Mouse (Mus musculus) 3T3-L1 (cell line): ENCODE results near the gene Itsn1.

Experiments used
- DNase-seq: peaks from one replicate; pipeline ENCODE4 v3.0.0-alpha.2; 2015; ENCODE audit warnings: low read depth, low spot score

Gene Itsn1

DNA sequence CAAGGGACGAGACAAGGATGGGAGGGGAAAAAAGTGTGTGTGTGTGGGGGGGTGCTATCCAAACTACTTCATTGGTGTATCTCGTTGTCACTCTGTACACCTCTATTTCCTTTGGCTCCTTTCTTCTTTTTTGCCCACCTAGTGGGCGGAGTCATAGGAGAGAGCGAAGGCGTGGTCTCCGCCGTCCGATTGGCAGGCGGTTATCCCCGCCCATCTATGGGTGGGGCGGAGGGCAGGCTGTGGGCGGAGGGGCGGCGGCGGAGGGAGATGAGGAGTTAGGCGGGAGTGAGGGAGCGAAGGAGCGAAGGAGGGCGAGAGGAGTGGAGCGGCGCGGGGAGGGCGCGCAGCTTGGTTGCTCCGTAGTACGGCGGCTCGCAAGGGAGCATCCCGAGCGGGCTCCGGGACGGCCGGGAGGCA is at the start of gene Itsn1:
Gene Itsn1 (plus strand): TSS at position 216 of the 417 bp plus-strand sequence.
- peak; percentile 99 for DNase-seq

DNA sequence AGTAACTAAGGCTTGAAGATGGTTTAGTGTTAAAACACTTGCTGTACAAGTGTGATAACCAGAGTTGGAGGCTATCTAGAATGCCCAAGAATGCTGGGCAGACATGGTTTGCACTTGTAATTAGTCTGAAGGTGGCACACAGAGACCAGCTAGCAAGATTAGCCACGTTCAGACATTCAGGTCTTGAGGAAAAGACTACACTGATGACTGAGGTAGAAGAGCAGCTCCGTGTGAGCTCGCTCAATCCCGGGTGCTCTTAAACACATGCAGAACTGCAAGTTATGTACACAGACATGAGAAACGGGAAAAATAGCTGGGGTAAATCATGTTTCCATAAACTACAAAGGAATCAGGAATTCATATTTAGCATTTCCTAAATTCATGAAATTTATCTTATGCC is 48.4 kb upstream of the Itsn1 start:
- DNase-seq, result no peak

DNA sequence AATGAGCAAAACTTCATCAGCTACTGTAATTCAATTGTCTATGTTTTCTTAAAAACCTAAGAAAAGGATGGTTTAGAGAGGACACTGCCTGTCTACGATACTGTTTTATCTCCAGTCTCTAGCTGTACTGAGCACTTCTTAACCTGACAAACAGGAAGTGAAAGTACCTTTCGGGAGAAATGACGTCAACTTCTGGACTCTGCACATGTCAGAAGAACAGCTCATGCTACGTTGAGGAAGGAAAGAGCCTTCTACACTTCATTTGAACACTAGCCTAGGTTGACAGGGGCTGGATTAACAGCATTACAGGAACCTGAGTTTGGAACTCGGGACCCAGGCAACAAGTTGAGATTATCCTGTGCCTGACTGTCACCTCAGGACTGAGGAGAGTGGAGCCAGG is 43.6 kb upstream of the Itsn1 start:
- DNase-seq, result no peak

DNA sequence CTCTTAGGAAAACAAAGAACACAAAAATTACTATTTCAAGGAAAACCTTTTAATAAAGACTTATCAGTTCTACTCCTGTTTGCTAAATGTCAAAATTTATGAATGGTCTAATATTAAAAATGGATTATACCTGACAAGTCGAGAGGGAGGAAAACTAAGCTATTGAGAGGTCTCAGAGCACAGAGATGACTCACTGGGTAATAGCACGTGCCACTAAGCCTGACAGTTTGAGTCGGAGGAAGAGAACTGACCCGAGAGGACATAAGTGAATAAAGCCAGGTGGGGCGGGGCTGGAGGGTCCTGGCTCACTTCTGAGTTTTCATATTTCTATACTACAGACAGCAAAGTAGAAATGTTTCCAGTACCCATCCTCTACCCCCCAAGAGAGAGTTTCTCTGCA is 42.7 kb upstream of the Itsn1 start:
- DNase-seq, result no peak

DNA sequence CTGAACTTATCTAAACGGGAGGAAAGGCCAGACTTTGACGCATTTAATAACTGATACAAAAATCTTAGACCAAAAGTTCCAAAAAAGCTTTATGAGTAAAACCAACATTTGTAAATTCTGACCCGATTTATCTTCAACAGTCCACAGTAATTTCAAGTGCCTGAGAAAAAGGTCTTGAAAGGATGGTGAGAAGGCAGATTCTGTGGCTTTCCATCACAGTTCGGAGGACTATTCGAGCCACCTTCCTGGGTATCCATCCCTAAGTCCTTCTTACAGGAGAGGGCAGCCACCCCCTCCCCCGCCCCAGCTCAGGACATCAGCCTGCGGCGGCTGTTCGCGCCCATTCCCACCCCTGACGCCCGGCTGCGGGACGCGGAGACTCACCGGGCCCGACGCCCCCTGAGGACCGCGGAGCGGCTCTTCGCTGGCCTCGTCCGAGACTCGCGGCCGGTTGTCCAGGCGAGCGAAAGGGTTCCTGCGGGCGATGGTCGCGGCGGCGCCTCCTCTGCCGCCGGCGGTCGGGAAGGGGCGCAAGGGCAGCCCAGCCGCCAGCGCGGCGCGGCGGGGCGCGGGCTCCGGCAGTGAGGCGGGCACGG is 41.0 kb upstream of the Itsn1 start:
- peak; percentile 36 for DNase-seq

DNA sequence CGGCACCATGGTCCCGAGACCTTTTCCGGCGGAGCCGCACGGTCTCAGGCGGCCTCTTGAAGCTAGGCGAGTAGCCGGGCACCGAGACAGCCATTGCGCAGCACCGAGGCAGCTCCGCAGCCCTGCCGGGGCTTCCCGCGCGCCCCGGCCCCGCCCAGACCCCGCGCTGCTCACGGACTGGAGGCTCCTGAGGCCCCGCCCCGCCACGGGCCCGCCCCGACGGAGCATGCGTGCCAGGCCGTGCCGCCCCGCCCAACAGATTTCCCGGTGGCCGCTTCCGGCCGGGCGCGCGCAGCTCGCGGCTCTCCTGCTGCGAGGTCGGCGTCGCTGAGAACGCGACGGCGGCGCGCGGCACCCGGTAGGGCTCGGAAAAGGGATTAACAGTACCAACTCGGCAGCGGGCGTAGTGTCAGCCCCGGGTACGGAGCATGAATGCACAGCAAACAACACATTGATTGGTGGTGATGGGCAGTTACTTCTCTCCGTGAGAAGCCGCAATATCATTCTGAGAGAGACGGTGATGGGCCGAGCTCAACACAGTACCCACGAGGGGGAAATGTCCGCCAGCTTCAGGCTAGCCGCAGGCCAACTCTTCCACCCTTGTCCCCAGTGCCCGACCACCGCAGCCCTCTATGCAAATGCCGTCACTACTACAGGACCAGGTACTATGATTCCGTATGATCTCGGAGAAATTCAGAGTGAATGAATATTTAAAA is 40.3 kb upstream of the Itsn1 start, which contains the start of gene Donson:
Gene Donson (minus strand): TSS at position 152 of the 716 bp plus-strand sequence.
- peak; percentile 89 for DNase-seq

DNA sequence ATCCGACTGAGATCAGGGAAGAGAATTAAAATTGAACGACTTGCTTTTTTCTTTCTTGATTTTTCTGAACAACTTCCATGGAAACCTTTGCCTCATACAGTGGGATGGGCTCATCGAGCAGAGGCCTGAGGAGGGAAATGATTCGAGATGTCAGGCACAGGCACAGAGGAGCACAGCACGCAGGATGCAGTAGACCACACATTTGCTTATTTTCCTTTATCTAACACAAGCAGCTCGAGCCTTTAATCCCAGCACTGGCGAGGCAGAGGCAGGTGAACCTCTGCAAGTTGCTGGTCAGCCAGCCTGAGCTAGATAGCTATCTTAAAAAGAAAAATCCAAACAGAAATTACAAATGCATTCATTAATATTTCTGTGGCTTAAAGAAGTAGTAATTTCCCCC is 39.3 kb upstream of the Itsn1 start:
- no peak for DNase-seq

DNA sequence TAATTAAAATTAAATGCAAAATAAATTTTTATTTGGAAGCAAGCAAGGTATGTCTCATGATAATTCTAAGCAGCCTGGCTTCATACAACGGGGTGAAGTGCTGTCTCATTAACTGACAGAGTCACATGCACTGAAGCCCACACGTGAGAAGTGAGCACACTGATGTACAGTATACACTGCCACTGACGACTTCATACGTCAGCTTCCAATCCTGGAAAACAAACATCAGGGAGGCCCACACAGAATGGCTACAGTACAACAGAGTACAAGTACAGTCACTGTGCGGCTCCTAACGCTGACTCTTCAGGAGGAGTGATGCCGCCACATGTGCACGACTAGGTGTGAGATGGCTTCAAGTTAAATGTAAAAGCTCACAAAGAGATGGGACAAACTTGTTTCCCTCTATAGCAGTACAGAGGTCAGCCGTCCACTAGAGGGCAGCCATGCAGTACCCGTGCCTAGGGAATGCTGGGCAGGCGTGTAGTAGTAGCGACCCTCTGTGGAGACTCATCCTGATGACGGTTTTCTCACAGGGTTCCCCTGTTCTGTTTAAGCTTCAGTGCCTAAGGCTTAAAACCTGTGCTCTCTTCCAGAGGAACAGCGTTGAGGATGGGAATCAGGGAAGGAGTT is 34.5 kb upstream of the Itsn1 start:
- peak; percentile 89 for DNase-seq

DNA sequence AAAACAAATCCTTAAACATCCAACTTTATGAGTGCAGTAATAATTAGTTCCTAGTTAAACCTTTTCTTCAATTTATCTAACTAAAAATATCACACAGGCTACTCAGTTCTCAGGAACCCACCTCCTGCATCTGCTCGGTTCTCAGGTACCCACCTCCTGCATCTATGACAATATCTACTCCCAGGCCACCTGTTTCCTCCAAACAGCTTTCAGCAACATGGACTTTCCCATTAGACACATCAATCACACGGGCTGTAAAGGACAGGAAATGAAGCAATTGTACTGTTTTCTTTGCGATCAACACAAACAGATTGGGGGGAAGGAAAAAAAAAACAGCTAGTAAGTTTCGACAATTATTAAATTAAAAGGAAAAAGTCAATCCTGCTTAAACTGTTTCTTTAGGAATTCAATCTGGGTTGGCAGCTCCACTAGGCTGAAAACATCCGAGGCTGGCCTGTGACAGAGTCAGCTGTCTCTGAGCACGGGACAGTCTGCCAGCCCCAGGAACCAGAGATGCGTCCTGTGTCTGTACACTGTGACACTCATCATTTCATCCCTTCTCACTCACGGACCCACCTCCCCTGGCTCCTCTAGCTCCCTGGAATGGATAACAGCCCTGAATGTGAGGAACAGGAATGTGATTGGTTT is 33.8 kb upstream of the Itsn1 start:
- no peak for DNase-seq

DNA sequence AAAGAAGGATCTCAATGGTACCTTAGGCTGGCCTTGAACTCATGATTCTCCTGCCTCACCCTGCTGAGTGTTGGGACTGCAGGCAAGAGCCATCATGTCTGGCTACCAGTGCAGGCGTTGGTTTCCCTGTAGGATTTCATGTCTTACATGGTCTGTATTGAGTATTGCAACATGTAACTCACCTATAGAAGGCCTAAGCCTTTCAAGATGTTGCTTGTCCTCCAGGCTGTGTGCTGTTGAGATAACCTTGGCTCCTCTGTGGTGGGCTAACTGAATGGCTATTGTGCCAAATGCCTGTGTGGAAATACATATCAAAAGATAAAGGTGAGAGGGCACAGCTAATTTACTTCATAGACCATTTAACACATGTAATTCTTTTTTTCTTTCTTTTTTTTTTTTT is 30.1 kb upstream of the Itsn1 start:
- no peak for DNase-seq

DNA sequence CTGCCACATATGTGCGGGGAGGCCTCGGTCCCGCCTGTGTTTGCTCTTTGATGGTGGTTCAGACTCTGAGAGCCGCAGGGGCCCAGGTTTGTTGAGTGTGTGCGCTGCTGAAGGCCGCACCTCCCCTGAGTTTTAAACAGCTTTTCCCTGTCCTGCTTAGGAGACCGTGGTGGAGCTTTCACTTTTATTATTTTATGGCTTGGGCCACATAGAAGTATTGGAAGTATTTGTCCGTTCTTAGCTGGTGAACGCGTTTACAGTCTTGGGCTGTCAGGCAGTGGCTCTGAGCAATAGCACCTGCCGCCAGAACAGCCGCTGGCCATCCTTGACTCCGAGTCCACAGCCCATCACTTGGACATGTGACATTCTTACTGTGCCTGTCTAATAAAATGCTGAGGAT is 27.2 kb upstream of the Itsn1 start:
- DNase-seq, result no peak

DNA sequence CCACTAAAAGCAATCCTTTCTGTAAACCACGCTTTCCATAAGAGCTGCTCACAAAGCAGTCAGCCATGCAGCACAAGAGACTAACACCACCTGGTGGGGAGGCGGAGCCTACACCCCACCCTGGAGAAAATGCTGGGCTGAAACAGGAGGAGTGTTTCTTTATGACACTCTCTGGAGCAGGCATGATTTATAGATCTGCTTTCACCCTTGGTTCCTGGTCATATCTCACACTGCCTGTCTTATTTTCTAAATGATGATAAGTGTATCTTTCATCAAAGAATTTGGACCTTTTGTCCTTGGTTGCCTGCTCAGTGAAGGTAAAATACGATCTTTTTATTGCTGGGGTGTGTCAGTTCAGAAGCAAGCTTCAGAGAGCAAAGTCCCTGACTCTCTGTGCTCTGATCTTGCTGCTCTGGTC is 26.3 kb upstream of the Itsn1 start:
- DNase-seq, result no peak

DNA sequence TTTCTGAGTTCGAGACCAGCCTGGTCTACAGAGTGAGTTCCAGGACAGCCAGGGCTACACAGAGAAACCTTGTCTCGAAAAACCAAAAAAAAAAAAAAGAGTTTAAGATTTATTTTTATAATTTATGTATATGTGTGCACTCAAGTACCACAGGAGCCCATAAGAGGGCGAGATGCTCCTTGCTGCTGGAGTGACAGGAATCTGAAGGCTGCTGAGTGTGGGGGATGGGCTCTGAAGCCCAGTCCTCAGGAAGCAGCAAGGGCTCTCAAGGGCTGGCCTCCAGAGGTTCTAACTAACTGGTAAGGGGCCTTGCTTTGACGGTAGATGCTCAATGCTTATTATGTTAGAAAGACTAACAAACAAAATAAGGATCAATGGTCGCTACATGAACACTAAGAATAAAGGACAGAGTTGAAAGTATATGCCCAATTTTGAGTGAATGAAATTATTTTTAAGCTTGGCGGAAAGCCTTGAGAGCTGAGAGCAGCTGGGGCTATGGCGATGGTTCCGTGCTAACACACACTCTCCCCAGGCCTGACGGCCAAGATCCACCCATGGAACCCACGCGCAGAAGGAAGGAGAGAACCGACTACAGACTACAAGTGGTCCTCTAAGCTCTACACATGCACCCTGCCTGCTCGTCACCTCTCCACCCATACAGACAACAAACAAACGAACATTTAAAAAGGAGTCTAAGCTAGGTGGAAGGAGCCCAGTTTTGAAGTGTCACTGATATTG is 24.3 kb upstream of the Itsn1 start:
- no peak for DNase-seq

DNA sequence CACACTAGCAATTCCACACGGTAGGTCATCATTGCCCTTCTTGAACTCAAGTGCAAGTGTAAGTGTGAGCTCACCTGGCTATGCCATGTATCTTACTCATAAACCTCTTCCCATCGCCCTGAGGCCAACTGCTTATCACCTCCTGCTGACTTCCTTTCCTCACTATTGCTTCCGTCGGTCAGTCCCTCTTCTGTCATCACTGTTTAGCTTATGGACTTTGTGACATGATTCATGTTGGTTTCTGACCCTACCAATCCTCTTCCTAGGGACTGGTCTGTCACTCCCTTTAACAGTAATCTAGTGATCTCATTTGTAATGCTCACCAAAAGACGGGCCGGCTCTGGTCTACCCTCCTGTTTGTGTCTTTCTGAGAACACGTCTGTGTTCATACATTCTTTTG is 18.8 kb upstream of the Itsn1 start:
- no peak for DNase-seq

DNA sequence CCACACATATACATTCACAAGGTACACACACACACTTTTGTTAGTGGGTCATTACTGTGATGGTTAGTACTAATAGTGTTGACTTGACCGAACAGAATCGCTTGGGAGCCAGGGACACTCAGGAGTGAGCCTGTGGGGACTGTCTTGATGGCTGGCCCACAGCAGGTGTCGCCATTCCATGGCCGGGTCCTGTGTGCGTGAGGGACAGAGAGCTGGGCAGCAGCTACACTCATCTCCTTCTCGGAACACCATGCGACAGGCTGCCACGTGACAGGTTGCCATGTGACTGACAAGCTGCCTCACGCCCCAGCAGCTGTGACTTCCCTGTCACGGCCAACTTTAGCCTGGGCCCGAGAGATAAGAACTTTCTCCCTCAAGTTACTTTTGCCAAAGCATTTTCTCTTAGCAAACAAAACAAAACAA is 12.1 kb upstream of the Itsn1 start:
- DNase-seq, result no peak

DNA sequence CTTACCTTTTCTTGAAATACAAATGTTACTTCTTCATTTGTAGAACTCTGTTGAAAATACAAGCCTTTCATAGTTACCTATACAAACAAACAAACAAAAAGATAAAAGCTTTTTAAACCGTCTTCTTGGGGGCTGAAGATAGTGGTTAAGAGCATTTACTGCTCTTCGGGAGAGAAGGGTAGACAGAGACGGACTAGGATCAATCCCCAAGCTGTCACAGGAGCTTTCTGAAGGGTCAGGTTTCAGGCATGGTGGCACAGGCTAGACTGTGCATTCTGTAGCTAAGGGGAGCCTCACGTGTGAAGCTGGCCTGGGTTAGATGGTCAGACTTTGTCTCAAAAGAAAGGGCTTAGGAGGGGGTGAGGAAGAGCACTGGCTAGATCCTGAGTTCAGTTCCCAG is 11.7 kb upstream of the Itsn1 start:
- no peak for DNase-seq

DNA sequence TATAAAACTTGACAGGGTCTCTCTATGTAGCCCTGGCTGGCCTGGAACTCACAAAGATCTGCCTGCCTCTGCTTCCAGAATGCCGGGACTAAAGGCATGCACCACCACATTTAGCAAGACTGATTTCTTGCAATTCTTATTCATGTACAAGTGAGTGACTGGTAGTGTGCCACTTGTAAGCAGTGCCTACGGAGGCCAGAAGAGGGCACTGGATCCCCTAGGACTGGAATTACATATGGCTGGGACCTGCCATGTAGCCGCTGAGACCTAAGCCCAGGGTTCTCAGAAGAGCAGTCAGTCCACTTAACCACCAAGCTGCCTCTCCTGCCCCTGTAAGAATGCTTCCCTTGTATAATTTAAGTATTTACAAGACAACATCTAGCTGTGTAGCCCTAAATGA is 4.8 kb upstream of the Itsn1 start:
- DNase-seq, result peak; percentile 79

DNA sequence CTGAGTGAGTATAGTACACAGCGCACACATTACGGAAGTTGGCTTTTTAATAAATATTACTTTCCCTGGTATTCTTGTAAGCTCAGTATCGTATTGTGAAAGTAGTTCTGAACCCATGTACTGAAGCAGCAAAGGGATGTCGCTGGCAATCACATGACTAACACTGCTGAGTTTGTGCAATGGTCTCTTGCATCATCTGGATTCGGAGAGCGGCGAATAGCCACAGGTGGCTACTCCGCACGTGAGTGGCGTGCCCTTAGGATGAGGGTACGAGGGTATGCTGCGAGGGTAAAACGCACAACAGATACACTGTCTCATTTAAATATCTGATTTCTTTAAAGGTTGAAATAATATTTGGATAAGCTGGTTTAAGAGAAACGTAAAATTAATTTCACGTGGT is 1.6 kb upstream of the Itsn1 start:
- DNase-seq, result peak; percentile 57

DNA sequence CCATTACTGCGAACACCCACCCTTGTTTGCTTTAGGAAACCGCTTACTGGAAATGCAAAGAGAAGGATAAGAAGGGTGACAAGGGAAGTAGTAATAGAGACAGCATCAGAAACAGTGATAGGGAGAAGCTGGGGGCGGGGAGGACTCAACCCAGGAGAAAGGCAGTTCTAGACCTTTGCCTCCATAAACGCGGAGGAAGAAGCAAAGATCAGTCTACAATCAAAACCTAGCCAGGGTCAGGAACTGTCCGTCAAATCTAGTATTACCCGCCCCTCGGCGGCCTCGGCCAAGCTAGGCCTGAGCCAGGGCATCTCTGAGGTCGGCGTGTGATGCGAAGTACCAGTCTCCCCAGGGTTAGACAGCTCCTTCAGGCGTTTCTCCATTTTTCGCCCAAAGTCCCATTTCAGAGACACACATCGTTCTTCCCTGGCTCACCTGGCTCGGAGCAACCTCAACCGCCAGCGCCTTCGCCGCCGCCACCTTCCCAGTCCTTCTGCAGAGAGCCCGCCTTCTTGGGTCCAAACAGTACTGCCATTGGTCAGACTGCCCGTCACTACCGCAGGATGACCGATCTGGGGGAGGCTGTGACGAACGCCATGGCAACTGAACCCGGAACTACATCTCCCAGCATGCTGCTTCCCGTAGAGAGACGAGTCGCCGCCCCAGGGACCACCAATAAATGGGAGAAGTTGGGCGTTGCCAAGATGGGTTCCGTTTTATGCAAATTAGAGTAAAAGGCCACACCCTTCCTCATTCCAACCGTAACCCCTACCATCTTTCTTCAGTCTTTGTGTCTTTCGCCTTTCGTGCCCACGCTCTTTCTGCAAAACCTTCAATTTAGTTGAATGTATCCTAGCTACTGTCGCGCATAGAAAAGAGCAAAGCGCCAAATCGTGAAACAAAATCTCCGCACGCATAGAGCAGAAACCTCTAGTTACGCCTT is 687 bp upstream of the Itsn1 start, which contains the start of gene Cryzl1:
Gene Cryzl1 (minus strand): TSS at position 853 of the 943 bp plus-strand sequence.
- peak; percentile 100 for DNase-seq

DNA sequence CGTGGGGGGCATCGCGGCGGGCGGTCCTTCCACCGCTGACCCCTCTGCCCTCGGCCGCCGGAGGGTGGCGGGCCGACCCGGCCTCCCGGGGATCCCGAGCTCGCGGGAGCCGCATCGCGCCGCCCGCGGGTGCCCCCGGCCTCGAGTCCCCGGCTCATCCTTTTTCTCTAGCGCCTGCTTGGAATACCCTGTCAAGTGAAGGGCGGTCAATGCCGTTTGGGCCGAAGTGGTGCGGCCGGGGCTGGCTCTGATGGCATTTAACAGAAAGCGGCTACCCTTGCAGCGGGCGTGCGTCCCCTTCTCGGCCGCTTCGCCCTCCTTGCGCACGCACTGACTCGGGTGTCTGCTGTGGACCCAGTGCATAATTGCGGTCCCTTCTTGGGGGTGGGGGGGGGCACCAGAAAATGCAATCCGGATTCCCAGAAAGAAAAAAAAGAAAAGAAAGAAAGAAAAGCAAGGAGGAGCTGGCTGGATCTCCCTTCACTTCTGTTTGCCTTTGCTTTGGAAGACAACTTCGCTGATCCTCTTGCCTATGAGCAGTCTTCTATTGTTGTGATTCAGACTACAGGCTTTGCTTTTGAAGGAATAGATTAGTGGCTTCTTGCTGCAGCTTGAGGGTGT is 850 bp downstream of the Itsn1 start:
- DNase-seq, result peak; percentile 66
